Mouse (Mus musculus) CH12.LX (cell line): Measurements from ENCODE around the gene Stk24. TPM values are rescaled to one million over a fixed set of nuclear protein-coding genes. Genes with fewer than 3 reads are reported as not detected.
A peak's percentile ranks its signal among the peaks of the same experiment; 100 is the strongest.

Experiments used
- DNase-seq: peaks from one replicate; pipeline ENCODE4 v3.0.0-alpha.2; 2013; ENCODE audit errors: extremely low read depth
- H3K27ac ChIP-seq: 2 replicates; pipeline ENCODE4 v1.5.1; 2012; ENCODE audit warnings: low read depth, mild to moderate bottlenecking, control low read depth, moderate library complexity; ENCODE audit not compliant: insufficient read depth
- H3K27me3 ChIP-seq: replicated peaks from 2 replicates; pipeline ENCODE3; 2012; ENCODE audit warnings: inconsistent platforms
- H3K36me3 ChIP-seq, 2 experiments: replicated peaks in 1 of 2; 2 replicates each; pipeline versions ENCODE3 to v1.6.1; 2012; ENCODE audit warnings: inconsistent platforms in 1 of 2, low read length in 1 of 2, mild to moderate bottlenecking in 1 of 2, mixed read lengths in 1 of 2, moderate library complexity in 1 of 2; ENCODE audit not compliant: control insufficient read depth in 1 of 2, insufficient read depth in 1 of 2
- H3K4me1 ChIP-seq, 2 experiments: 2 replicates each; pipeline ENCODE4 v1.6.1; 2012; ENCODE audit warnings: inconsistent platforms in 1 of 2, moderate library complexity in 1 of 2; ENCODE audit not compliant: insufficient read depth in 2 of 2, control insufficient read depth in 1 of 2
- H3K4me2 ChIP-seq: 2 replicates; pipeline ENCODE4 v1.6.1; 2012; ENCODE audit warnings: low read depth, mild to moderate bottlenecking, control low read depth; ENCODE audit not compliant: poor library complexity, insufficient read depth, severe bottlenecking
- H3K4me3 ChIP-seq, 3 experiments: fragments of 150-350 bp in 1 of 3; sonication (generic) in 1 of 3; replicated peaks in 1 of 3; 2 replicates each; pipeline versions ENCODE3 to v1.5.1; 2011 to 2012; ENCODE audit warnings: low read depth in 2 of 3, low read length in 2 of 3, mild to moderate bottlenecking in 2 of 3, moderate library complexity in 2 of 3, control low read depth in 1 of 3, improper control_type of control experiment in 1 of 3, inconsistent platforms in 1 of 3, mixed read lengths in 1 of 3; ENCODE audit not compliant: poor library complexity in 1 of 3
- H3K79me2 ChIP-seq: replicated peaks from 2 replicates; pipeline ENCODE4 v1.6.1; 2012; ENCODE audit warnings: mild to moderate bottlenecking, moderate library complexity; ENCODE audit not compliant: control insufficient read depth, poor library complexity, insufficient read depth, severe bottlenecking; ENCODE audit errors: extremely low read depth
- H3K9ac ChIP-seq: 2 replicates; pipeline ENCODE4 v1.6.1; 2012; ENCODE audit warnings: low read depth, mild to moderate bottlenecking, control low read depth, moderate library complexity; ENCODE audit not compliant: insufficient read depth
- H3K9me3 ChIP-seq: replicated peaks from 2 replicates; pipeline ENCODE3; 2012; ENCODE audit warnings: low read length, inconsistent platforms, mixed read lengths
- CHD1 ChIP-seq: IDR thresholded peaks from 2 replicates; pipeline ENCODE4 v1.6.1; 2012; ENCODE audit warnings: low read depth, low read length, improper control_type of control experiment, inconsistent platforms
- CTCF ChIP-seq, 2 experiments: IDR thresholded peaks in 1 of 2; conservative IDR thresholded peaks in 1 of 2; 2 replicates each; pipeline ENCODE4 v1.5.1; 2011 to 2012; ENCODE audit warnings: low read depth in 2 of 2, low read length in 2 of 2, improper control_type of control experiment in 1 of 2, inconsistent platforms in 1 of 2, mild to moderate bottlenecking in 1 of 2, moderate library complexity in 1 of 2
- E2F4 ChIP-seq: IDR thresholded peaks from 2 replicates; pipeline ENCODE4 v1.6.1; 2011; ENCODE audit warnings: low read depth, low read length, improper control_type of control experiment; ENCODE audit not compliant: insufficient replicate concordance
- ELF1 ChIP-seq: IDR thresholded peaks from 2 replicates; pipeline ENCODE4 v1.6.1; 2014; ENCODE audit warnings: low read depth, mild to moderate bottlenecking, inconsistent platforms, low read length, improper control_type of control experiment
- ETS1 ChIP-seq: conservative IDR thresholded peaks from 2 replicates; pipeline ENCODE4 v1.6.1; 2012; ENCODE audit warnings: low read depth, mild to moderate bottlenecking, inconsistent platforms, low read length, improper control_type of control experiment, moderate library complexity
- IRF4 ChIP-seq: IDR thresholded peaks from 2 replicates; pipeline ENCODE4 v1.6.1; 2014; ENCODE audit warnings: low read depth, mild to moderate bottlenecking, inconsistent platforms, low read length, improper control_type of control experiment
- JUN ChIP-seq: IDR thresholded peaks from 2 replicates; pipeline ENCODE4 v1.6.1; 2011; ENCODE audit warnings: low read depth, mild to moderate bottlenecking, low read length, improper control_type of control experiment, moderate library complexity; ENCODE audit not compliant: insufficient read depth
- NELFE ChIP-seq: IDR thresholded peaks from 2 replicates; pipeline ENCODE4 v1.6.1; 2011; ENCODE audit warnings: low read depth, low read length, improper control_type of control experiment
- NRF1 ChIP-seq: IDR thresholded peaks from 2 replicates; pipeline ENCODE4 v1.6.1; 2014; ENCODE audit warnings: low read depth, mild to moderate bottlenecking, inconsistent platforms, low read length, improper control_type of control experiment, moderate library complexity
- POLR2A ChIP-seq: IDR thresholded peaks from 2 replicates; pipeline ENCODE4 v1.6.1; 2011; ENCODE audit warnings: low read depth, mild to moderate bottlenecking, improper control_type of control experiment, low read length
- RAD21 ChIP-seq: IDR thresholded peaks from 2 replicates; pipeline ENCODE4 v1.6.1; 2011; ENCODE audit warnings: low read depth, mild to moderate bottlenecking, low read length, improper control_type of control experiment, moderate library complexity
- RCOR1 ChIP-seq: conservative IDR thresholded peaks from 2 replicates; pipeline ENCODE4 v1.6.1; 2012; ENCODE audit warnings: low read depth, mild to moderate bottlenecking, inconsistent platforms, low read length, improper control_type of control experiment
- SIN3A ChIP-seq: IDR thresholded peaks from 2 replicates; pipeline ENCODE4 v1.6.1; 2012; ENCODE audit warnings: low read length, improper control_type of control experiment, inconsistent platforms
- SMC3 ChIP-seq: IDR thresholded peaks from 2 replicates; pipeline ENCODE4 v1.6.1; 2011; ENCODE audit warnings: low read depth, low read length, improper control_type of control experiment
- TBP ChIP-seq: conservative IDR thresholded peaks from 2 replicates; pipeline ENCODE4 v1.6.1; 2011; ENCODE audit warnings: low read depth, low read length, improper control_type of control experiment
- UBTF ChIP-seq: IDR thresholded peaks from 2 replicates; pipeline ENCODE4 v1.6.1; 2012; ENCODE audit warnings: low read depth, mild to moderate bottlenecking, inconsistent platforms, low read length, improper control_type of control experiment, moderate library complexity
- USF1 ChIP-seq: IDR thresholded peaks from 2 replicates; pipeline ENCODE4 v1.6.1; 2014; ENCODE audit warnings: low read depth, mild to moderate bottlenecking, inconsistent platforms, low read length, improper control_type of control experiment
- USF2 ChIP-seq: conservative IDR thresholded peaks from 2 replicates; pipeline ENCODE4 v1.6.1; 2011; ENCODE audit warnings: low read depth, low read length, improper control_type of control experiment
- ZKSCAN1 ChIP-seq: IDR thresholded peaks from 2 replicates; pipeline ENCODE4 v1.6.1; 2012; ENCODE audit warnings: low read depth, inconsistent platforms, low read length, improper control_type of control experiment, borderline replicate concordance
- ZMIZ1 ChIP-seq: IDR thresholded peaks from 2 replicates; pipeline ENCODE4 v1.6.1; 2012; ENCODE audit warnings: low read depth, mild to moderate bottlenecking, inconsistent platforms, low read length, improper control_type of control experiment
- ZNF384 ChIP-seq: IDR thresholded peaks from 2 replicates; pipeline ENCODE4 v1.6.1; 2012; ENCODE audit warnings: low read depth, low read length, improper control_type of control experiment, inconsistent platforms
- dilution Hi-C: fragments of 300-500 bp; cut with MboI; formaldehyde crosslinking; loops from 2 replicates; pipeline ENCODE4 v1.14.3; 2020; ENCODE audit warnings: low sequenced_read_pairs; ENCODE audit not compliant: extremely low pct_unique_long_range_greater_than_20kb, extremely low pct_ligation_motif_present
- in situ Hi-C: fragments of 300-500 bp; cut with MboI; formaldehyde crosslinking; loops from 3 replicates; pipeline ENCODE4 v1.14.3; 2019; ENCODE audit warnings: low sequenced_read_pairs, low pct_ligation_motif_present, low pct_unique_long_range_greater_than_20kb, mixed read lengths
- polyA plus RNA-seq: library from polyadenylated mRNA; unstranded; fragments of >175 nt; gene quantifications from 2 replicates; pipeline ENCODE4 v1.2.1, GENCODE M21; 2012; ENCODE audit warnings: low read depth; ENCODE audit not compliant: insufficient read length
- total RNA-seq, 2 experiments: library from RNA; depleted of rRNA; stranded (reverse); fragments of 300-350 nt in 1 of 2; fragments of >200 nt in 1 of 2; gene quantifications; 2 replicates each; pipeline ENCODE4 v1.2.3; 2012 to 2014

Stk24 gene
- total and polyA plus RNA-seq, 3 experiments = 35.5 to 96.7 (median 52.7) TPM

DNA sequence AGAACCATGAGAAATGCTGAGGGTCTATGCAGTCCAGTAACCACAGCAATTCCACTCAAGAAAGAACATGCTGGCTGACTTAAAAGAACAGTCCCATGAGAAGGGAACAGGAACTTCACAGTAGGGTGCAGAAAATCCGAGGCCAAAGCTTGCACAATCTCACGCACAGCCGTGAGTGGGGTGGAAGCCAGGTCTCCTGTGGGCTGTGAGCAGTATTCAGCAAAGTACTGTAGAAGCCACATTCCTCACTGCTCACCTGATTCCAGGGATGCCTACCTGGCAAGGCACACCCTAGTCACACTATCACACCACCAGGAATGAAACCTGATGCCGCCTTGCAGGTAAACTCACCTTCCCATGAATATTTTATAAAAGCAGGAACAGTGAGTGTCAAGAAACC, 33.2 kb downstream of the Stk24 start:
- in situ Hi-C loops (no loop called here), dilution Hi-C loops (no loop called here)
- Histone ChIP-seq H3K36me3 (peaks cover 0 to 58% of the 10 kb centered on the region in 2 experiments), H3K4me2 (no peak overlapping the region), H3K9me3 (no peaks in the 10 kb centered on the region), H3K4me1 (peaks cover 41 to 98% of the 10 kb centered on the region in 2 experiments), H3K79me2 (peaks cover 71% of the 10 kb centered on the region), H3K9ac (no peak overlapping the region), H3K27ac (peak overlapping the region; percentile 4; the same call in 1 of the 2 replicates), H3K4me3 (no peak overlapping the region), H3K27me3 (no peaks in the 10 kb centered on the region)
- DNase-seq = no peak
- TF ChIP-seq ELF1 = no peak
- TF ChIP-seq SIN3A = no peak
- no peak for TF ChIP-seq USF2
- TF ChIP-seq TBP = no peak
- no peak for TF ChIP-seq NRF1
- TF ChIP-seq NELFE = no peak
- no peak for TF ChIP-seq USF1
- TF ChIP-seq ZKSCAN1 = no peak
- no peak for TF ChIP-seq IRF4
- no peak for TF ChIP-seq ZNF384
- TF ChIP-seq UBTF = no peak
- no peak for TF ChIP-seq SMC3
- no peak for TF ChIP-seq ZMIZ1
- no peak for TF ChIP-seq RCOR1
- no peak for TF ChIP-seq ETS1
- TF ChIP-seq JUN = no peak
- no peak for TF ChIP-seq CHD1
- no peak for TF ChIP-seq E2F4

DNA sequence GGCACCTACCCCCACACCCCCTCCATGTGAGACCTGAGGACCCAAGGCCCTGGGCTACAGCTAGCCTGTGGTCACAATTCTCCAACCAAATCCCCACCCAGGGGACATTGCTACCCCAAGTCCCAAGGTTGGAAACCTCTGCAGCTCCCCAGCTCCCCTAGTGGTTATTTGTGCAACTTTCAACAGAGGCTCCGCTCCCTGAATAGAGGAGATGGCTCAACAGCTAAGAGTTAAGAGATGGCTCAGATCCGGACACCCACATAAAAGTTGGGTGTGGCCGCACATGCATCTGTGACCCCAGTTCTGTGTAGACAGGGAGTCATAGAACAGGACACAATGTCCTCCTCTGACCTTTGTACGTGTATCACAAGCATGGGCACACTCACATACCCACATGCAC, 33.8 kb downstream of the Stk24 start:
- Histone ChIP-seq H3K27ac (no peak overlapping the region), H3K9ac (no peak overlapping the region), H3K4me2 (no peak overlapping the region), H3K27me3 (no peaks in the 10 kb centered on the region), H3K4me3 (no peak overlapping the region), H3K4me1 (peaks cover 41 to 97% of the 10 kb centered on the region in 2 experiments), H3K36me3 (peaks cover 0 to 64% of the 10 kb centered on the region in 2 experiments)
- in situ Hi-C loops = no loop called here
- no peak for TF ChIP-seq POLR2A
- peak; percentile 49 for TF ChIP-seq SMC3
- peak; percentile 57 for TF ChIP-seq RAD21
- TF ChIP-seq CTCF (conservative IDR thresholded peaks at IDR 0.05 in 1 of 2, IDR thresholded peaks at IDR 0.05 in 1 of 2; ENCODE audit: low read depth in 2 of 2, low read length in 2 of 2) = peak; percentile 48 to 66; a peak in 3 of 4 replicates
- TF ChIP-seq, all 38 proteins: peak for 3
- dilution Hi-C loops = no loop called here
- no peak for DNase-seq
- Histone ChIP-seq H3K79me2 (peaks cover 71% of the 10 kb centered on the region), H3K9me3 (no peaks in the 10 kb centered on the region)
